Mouse (Mus musculus) limb, embryonic 12.5 days (tissue): ENCODE data around the gene Tmem44. TPM values are rescaled to one million over a fixed set of nuclear protein-coding genes. Genes with fewer than 3 reads are reported as not detected.
"Not testable (repeated sequence)": the region's sequence is repeated elsewhere in the genome, so short reads cannot be mapped to it uniquely, and the experiment has no call there.

Source experiments
- ATAC-seq: fragments of 200-750 bp; cut with Nextera tagmentation; 2 replicates; pipeline ENCODE4 v1.8.0; 2017; ENCODE audit warnings: low read depth, moderate TSS enrichment; ENCODE audit not compliant: insufficient number of reproducible peaks, insufficient read depth, low FRiP score, low TSS enrichment
- H3K27ac ChIP-seq: fragments of 300-500 bp; sonication (generic); 2 replicates; pipeline ENCODE4 v1.5.1; 2016; ENCODE audit warnings: mild to moderate bottlenecking, moderate library complexity
- H3K27me3 ChIP-seq: fragments of 300-500 bp; sonication (generic); 2 replicates; pipeline ENCODE4 v1.6.1; 2016; ENCODE audit warnings: mild to moderate bottlenecking, moderate library complexity
- H3K36me3 ChIP-seq: fragments of 300-500 bp; sonication (generic); 2 replicates; pipeline ENCODE4 v1.6.1; 2016; ENCODE audit warnings: mild to moderate bottlenecking, moderate library complexity
- H3K4me1 ChIP-seq: fragments of 300-500 bp; sonication (generic); replicated peaks from 2 replicates; pipeline ENCODE4 v1.6.1; 2016
- H3K4me2 ChIP-seq: fragments of 300-500 bp; sonication (generic); 2 replicates; pipeline ENCODE4 v1.6.1; 2016; ENCODE audit warnings: mild to moderate bottlenecking, moderate library complexity
- H3K4me3 ChIP-seq: fragments of 300-500 bp; sonication (generic); replicated peaks from 2 replicates; pipeline ENCODE4 v1.5.1; 2016; ENCODE audit warnings: mild to moderate bottlenecking
- H3K9ac ChIP-seq: fragments of 300-500 bp; sonication (generic); replicated peaks from 2 replicates; pipeline ENCODE4 v1.6.1; 2016; ENCODE audit warnings: mild to moderate bottlenecking, moderate library complexity
- H3K9me3 ChIP-seq: fragments of 300-500 bp; sonication (generic); 2 replicates; pipeline ENCODE4 v1.6.1; 2016; ENCODE audit warnings: mild to moderate bottlenecking, moderate library complexity
- WGBS: fragments of 180-500 bp; shearing (Covaris S2); methylation state at CpG from one replicate; pipeline ENCODE4 v1.1.7; 2016; 5-methylcytosine and 5-hydroxymethylcytosine counted together
- polyA plus RNA-seq: library from polyadenylated mRNA; unstranded; fragments of >200 nt; fragmentation: Nextera tagmentation; extraction: Ambion mirVana; gene quantifications from 2 replicates; pipeline ENCODE4 v1.2.1, GENCODE M21; 2016

Gene Tmem44
- polyA plus RNA-seq, 1 experiment from 2014 or later, result 27.5 TPM

DNA sequence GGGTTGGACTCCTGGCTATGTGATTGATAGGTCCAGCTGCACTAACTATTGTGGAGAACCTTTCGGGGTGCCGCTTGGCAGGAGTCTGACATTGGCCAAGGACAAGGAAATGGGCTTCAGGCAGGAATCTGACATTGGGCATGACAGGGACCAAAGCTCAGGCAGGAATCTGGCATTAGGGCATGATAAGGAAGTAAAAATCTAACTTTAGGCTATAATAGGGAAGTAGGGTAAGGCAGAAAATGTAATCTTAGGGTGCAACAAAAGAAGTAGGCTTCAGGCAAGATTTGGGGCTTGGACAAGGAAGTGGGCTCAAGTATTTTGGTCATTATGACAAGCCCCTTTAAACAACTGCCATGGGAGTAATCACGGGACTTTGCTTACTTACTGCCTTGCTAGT is 85.9 kb downstream of the Tmem44 start:
- H3K27ac ChIP-seq, ATAC-seq, H3K4me2 ChIP-seq, H3K4me3 ChIP-seq, H3K36me3 ChIP-seq, H3K27me3 ChIP-seq, H3K9ac ChIP-seq, H3K4me1 ChIP-seq: not testable (repeated sequence)
- peaks cover 10% of the 10 kb centered on the region for H3K9me3 ChIP-seq
- WGBS, result 87% methylated on average over 3 of the region's 3 CpGs

Other genes starting within 250 kb of the Tmem44 start
- 1.7 and 2.1 TPM in 2 replicates for gene Gp5, start 240.1 kb downstream of the Tmem44 start, polyA plus RNA-seq
- gene Atp13a3, start 144.9 kb downstream of the Tmem44 start, polyA plus RNA-seq, result 13.2 and 14.4 TPM in 2 replicates
- gene Lsg1, start 36.8 kb upstream of the Tmem44 start, polyA plus RNA-seq, result 77.4 and 82.8 TPM in 2 replicates
- gene Fam43a, start 48.9 kb upstream of the Tmem44 start, polyA plus RNA-seq, result 11.2 and 12.0 TPM in 2 replicates